Mouse (Mus musculus) G1E (cell line): Measurements from ENCODE around the gene Emilin1. TPM values are rescaled to one million over a fixed set of nuclear protein-coding genes. Genes with fewer than 3 reads are reported as not detected.

Experiments used
- ATAC-seq: 2 replicates; pipeline ENCODE4 v1.8.0; 2016; ENCODE audit warnings: mild to moderate bottlenecking; ENCODE audit not compliant: insufficient number of reproducible peaks, poor library complexity, low FRiP score, severe bottlenecking; ENCODE audit errors: extremely low read depth
- DNase-seq: peaks from one replicate; pipeline ENCODE4 v3.0.0; 2012; ENCODE audit warnings: low spot score
- H3K27me3 ChIP-seq: 2 replicates; pipeline ENCODE4 v1.6.1; 2012; ENCODE audit warnings: mild to moderate bottlenecking, low read length, inconsistent platforms; ENCODE audit not compliant: insufficient read depth
- H3K36me3 ChIP-seq: replicated peaks from 2 replicates; pipeline ENCODE3; 2012; ENCODE audit warnings: mild to moderate bottlenecking, inconsistent platforms
- H3K4me1 ChIP-seq: 2 replicates; pipeline ENCODE4 v1.6.1; 2012; ENCODE audit warnings: low read depth, low read length, inconsistent platforms, mixed read lengths; ENCODE audit not compliant: insufficient read depth
- H3K4me3 ChIP-seq: 2 replicates; pipeline ENCODE4 v1.5.1; 2012; ENCODE audit warnings: low read depth, mild to moderate bottlenecking, inconsistent platforms, low read length, moderate library complexity, mixed read lengths
- H3K9me3 ChIP-seq: replicated peaks from 2 replicates; pipeline ENCODE4 v1.6.1; 2012; ENCODE audit warnings: inconsistent platforms
- CTCF ChIP-seq: IDR thresholded peaks from 2 replicates; pipeline ENCODE4 v1.5.1; 2012; ENCODE audit warnings: low read depth, low read length, inconsistent platforms, mixed read lengths
- GATA1 ChIP-seq: IDR thresholded peaks from 2 replicates; pipeline ENCODE4 v1.6.1; 2012; ENCODE audit warnings: borderline replicate concordance, low read length, inconsistent platforms, mixed read lengths
- GATA2 ChIP-seq: IDR thresholded peaks from 2 replicates; pipeline ENCODE4 v1.6.1; 2012; ENCODE audit warnings: low read depth, low read length, inconsistent platforms, borderline replicate concordance
- POLR2AphosphoS5 ChIP-seq: IDR thresholded peaks from 2 replicates; pipeline ENCODE4 v1.6.1; 2012; ENCODE audit warnings: low read depth, low read length, inconsistent platforms; ENCODE audit not compliant: insufficient replicate concordance
- TAL1 ChIP-seq: conservative IDR thresholded peaks from 2 replicates; pipeline ENCODE4 v1.6.1; 2012; ENCODE audit warnings: low read depth, low read length, inconsistent platforms, mixed read lengths
- polyA plus RNA-seq: library from polyadenylated mRNA; stranded (reverse); fragments of >175 nt; gene quantifications from 2 replicates; pipeline ENCODE4 v1.2.3, GENCODE M21; 2012
- total RNA-seq, 2 experiments: library from RNA; stranded (forward) in 1 of 2; stranded (reverse) in 1 of 2; fragments of 200-1000 nt in 1 of 2; fragments of >200 nt in 1 of 2; fragmentation: Nextera tagmentation in 1 of 2; gene quantifications; 2 replicates each; pipeline ENCODE4 v1.2.3; 2014 to 2017

Gene Emilin1
- total and polyA plus RNA-seq, 3 experiments = 0.38 to 2.6 (median 1.3) TPM

GRCm38 (mm10) chr5:30890375-30890774 is 22.8 kb upstream of the Emilin1 start:
- Histone ChIP-seq H3K27me3 (no peaks in the 10 kb centered on the region), H3K9me3 (no peaks in the 10 kb centered on the region), H3K4me3 (peak overlapping the region; percentile 31; the same call in 1 of the 2 replicates), H3K4me1 (peaks cover 50% of the 10 kb centered on the region), H3K36me3 (peaks cover 54% of the 10 kb centered on the region)
- DNase-seq (no peak), ATAC-seq (no peak)
- TF ChIP-seq POLR2AphosphoS5 (no peak), TAL1 (no peak), GATA1 (no peak), CTCF (no peak), GATA2 (no peak)

- DNase-seq (no peak), ATAC-seq (no peak)
- H3K4me3 ChIP-seq = no peak overlapping the region
- H3K36me3 ChIP-seq = peaks cover 90% of the 10 kb centered on the region
- peaks cover 42% of the 10 kb centered on the region for H3K4me1 ChIP-seq
- no peaks in the 10 kb centered on the region for H3K9me3 ChIP-seq
- TF ChIP-seq GATA1 (no peak), CTCF (no peak), GATA2 (no peak), TAL1 (no peak), POLR2AphosphoS5 (no peak)
- H3K27me3 ChIP-seq = no peaks in the 10 kb centered on the region
These were observed 11.3 kb upstream of the Emilin1 start for GRCm38 (mm10) chr5:30901860-30902259.

GRCm38 (mm10) chr5:30907413-30908059 is 5.7 kb upstream of the Emilin1 start, which contains the start of gene Ost4:
Ost4 (minus strand) TSS chr5:30907788.
- H3K27me3 ChIP-seq = peaks cover 22% of the 10 kb centered on the region
- H3K9me3 ChIP-seq = no peaks in the 10 kb centered on the region
- H3K36me3 ChIP-seq = peaks cover 38% of the 10 kb centered on the region
- TF ChIP-seq CTCF = no peak
- no peak for TF ChIP-seq POLR2AphosphoS5
- no peak for TF ChIP-seq GATA1
- no peak for TF ChIP-seq TAL1
- no peak for TF ChIP-seq GATA2
- H3K4me1 ChIP-seq = peaks cover 47% of the 10 kb centered on the region
- ATAC-seq (peak; percentile 97), DNase-seq (peak; percentile 94)
- peak within 1 kb of the TSS; percentile 79 for H3K4me3 ChIP-seq

GRCm38 (mm10) chr5:30908426-30909299 is 4.5 kb upstream of the Emilin1 start:
- Histone ChIP-seq H3K36me3 (peaks cover 26% of the 10 kb centered on the region), H3K9me3 (no peaks in the 10 kb centered on the region), H3K4me1 (peaks cover 54% of the 10 kb centered on the region), H3K27me3 (peaks cover 33% of the 10 kb centered on the region), H3K4me3 (peak overlapping the region; percentile 79; the same call in 1 of the 2 replicates)
- no peak for ATAC-seq
- DNase-seq = no peak
- TF ChIP-seq TAL1 = no peak
- TF ChIP-seq CTCF = no peak
- no peak for TF ChIP-seq GATA2
- no peak for TF ChIP-seq POLR2AphosphoS5
- no peak for TF ChIP-seq GATA1

- Histone ChIP-seq H3K36me3 (peaks cover 20% of the 10 kb centered on the region), H3K4me1 (peaks cover 58% of the 10 kb centered on the region), H3K4me3 (no peak overlapping the region), H3K9me3 (no peaks in the 10 kb centered on the region), H3K27me3 (peaks cover 39% of the 10 kb centered on the region)
- DNase-seq (no peak), ATAC-seq (no peak)
- TF ChIP-seq CTCF = no peak
- TF ChIP-seq GATA1 = no peak
- TF ChIP-seq TAL1 = no peak
- no peak for TF ChIP-seq POLR2AphosphoS5
- no peak for TF ChIP-seq GATA2
These were observed 3.9 kb upstream of the Emilin1 start for GRCm38 (mm10) chr5:30909300-30909659.

- Histone ChIP-seq H3K36me3 (peaks cover 14% of the 10 kb centered on the region), H3K4me1 (peaks cover 56% of the 10 kb centered on the region), H3K4me3 (no peak overlapping the region), H3K27me3 (peaks cover 45% of the 10 kb centered on the region), H3K9me3 (no peaks in the 10 kb centered on the region)
- DNase-seq = no peak
- TF ChIP-seq TAL1 (no peak), GATA1 (no peak)
- no peak for ATAC-seq
These were observed 3.3 kb upstream of the Emilin1 start for GRCm38 (mm10) chr5:30909863-30910262.

- Histone ChIP-seq H3K27me3 (peaks cover 51% of the 10 kb centered on the region), H3K9me3 (no peaks in the 10 kb centered on the region), H3K36me3 (peaks cover 8% of the 10 kb centered on the region), H3K4me1 (peaks cover 56% of the 10 kb centered on the region), H3K4me3 (no peak overlapping the region)
- no peak for TF ChIP-seq GATA2
- no peak for TF ChIP-seq POLR2AphosphoS5
- TF ChIP-seq CTCF = no peak
- TF ChIP-seq GATA1 = no peak
- TF ChIP-seq TAL1 = no peak
- no peak for ATAC-seq
- no peak for DNase-seq
These were observed 2.7 kb upstream of the Emilin1 start for GRCm38 (mm10) chr5:30910481-30910880.
